ENCODE assay signal across 18 mouse cellular contexts in genomic region chr1:132623641-132624336, GRCm38 (mm10).
DNase-seq lines count a peak whose midpoint lies in the region; ATAC-seq and TF ChIP-seq lines count a peak whose summit lies in the region.
"Had no signal": no experiment of that assay in that cellular context is flagged by ENCODE, and none has a peak within 500 bp of the region (broad histone marks: within the 10 kb centered on the region; RNA-seq: fewer than 3 reads in every experiment).

No protein-coding gene starts in this region.

- ATAC-seq in forebrain, postnatal 0 days: peak; percentile 48
- no peak for ATAC-seq in forebrain, embryonic 13.5 days
- no peak for ATAC-seq in midbrain, embryonic 15.5 days (replicated peaks)
- ATAC-seq: forebrain, embryonic 15.5 days had no signal

- no peak overlapping the region for H3K4me3 ChIP-seq in forebrain, postnatal 0 days (ENCODE audit: low read depth, low read length)
- no peak overlapping the region for H3K4me3 ChIP-seq in forebrain, embryonic 13.5 days
- no peak overlapping the region for H3K4me3 ChIP-seq in midbrain, embryonic 10.5 days
- no peak overlapping the region for H3K4me3 ChIP-seq in midbrain, embryonic 15.5 days
- no peak overlapping the region for H3K4me3 ChIP-seq in cortical plate, adult 2 months (ENCODE audit: insufficient read depth, low read length)
- H3K4me3 ChIP-seq in olfactory bulb, adult 2 months (ENCODE audit: insufficient read depth, low read depth, low read length): no peak overlapping the region
- H3K4me3 ChIP-seq: embryonic facial prominence, embryonic 15.5 days; forebrain, embryonic 15.5 days; hindbrain, embryonic 15.5 days; liver, embryonic 13.5 days had no signal

- TF ChIP-seq POLR2A in cortical plate, adult 2 months (IDR thresholded peaks at IDR 0.05; ENCODE audit: extremely low read depth, insufficient read depth, low read length): no peak
- no peak for TF ChIP-seq POLR2A in olfactory bulb, adult 2 months (IDR thresholded peaks at IDR 0.05; ENCODE audit: insufficient read depth, low read depth, low read length)

- peak overlapping the region; percentile 70 for H3K27ac ChIP-seq in forebrain, postnatal 0 days (ENCODE audit: low read depth, low read length)
- no peak overlapping the region for H3K27ac ChIP-seq in forebrain, embryonic 13.5 days
- H3K27ac ChIP-seq in midbrain, embryonic 10.5 days (replicated peaks): peak overlapping the region; percentile 64
- H3K27ac ChIP-seq in midbrain, embryonic 15.5 days: no peak overlapping the region
- H3K27ac ChIP-seq in cortical plate, adult 2 months (ENCODE audit: insufficient read depth, low read length): 0 out of 2 replicates have a peak overlapping the region, but pooled peaks have one; percentile 1
- H3K27ac ChIP-seq in olfactory bulb, adult 2 months (ENCODE audit: insufficient read depth, low read depth, low read length): peak overlapping the region; percentile 67; the same call in 1 of the 2 replicates
- H3K27ac ChIP-seq: embryonic facial prominence, embryonic 15.5 days; forebrain, embryonic 15.5 days; hindbrain, embryonic 15.5 days; liver, embryonic 13.5 days had no signal

- 49% methylated on average over 14 of the region's 14 CpGs for WGBS in forebrain, postnatal 0 days
- WGBS in forebrain, embryonic 13.5 days: 70% methylated on average over 14 of the region's 14 CpGs
- WGBS in midbrain, embryonic 10.5 days: 64% methylated on average over 14 of the region's 14 CpGs
- 55% methylated on average over 14 of the region's 14 CpGs for WGBS in midbrain, embryonic 15.5 days
- WGBS in olfactory bulb, adult 2 months: 19% methylated on average over 14 of the region's 14 CpGs

- H3K9me3 ChIP-seq in forebrain, postnatal 0 days (ENCODE audit: low read length): no peaks in the 10 kb centered on the region
- no peaks in the 10 kb centered on the region for H3K9me3 ChIP-seq in forebrain, embryonic 13.5 days (replicated peaks)
- H3K9me3 ChIP-seq in midbrain, embryonic 10.5 days (replicated peaks): no peaks in the 10 kb centered on the region
- H3K9me3 ChIP-seq in midbrain, embryonic 15.5 days: no peaks in the 10 kb centered on the region
- H3K9me3 ChIP-seq: embryonic facial prominence, embryonic 15.5 days; forebrain, embryonic 15.5 days; hindbrain, embryonic 15.5 days; liver, embryonic 13.5 days had no signal

- 0 out of 2 replicates have a peak overlapping the region, but pooled peaks have one; percentile 18 for H3K9ac ChIP-seq in forebrain, postnatal 0 days
- H3K9ac ChIP-seq in forebrain, embryonic 13.5 days: no peak overlapping the region
- no peak overlapping the region for H3K9ac ChIP-seq in midbrain, embryonic 15.5 days
- H3K9ac ChIP-seq: embryonic facial prominence, embryonic 15.5 days; forebrain, embryonic 15.5 days; hindbrain, embryonic 15.5 days; liver, embryonic 13.5 days had no signal

- DNase-seq in forebrain, postnatal 0 days: no peak
- DNase-seq in midbrain, embryonic 10.5 days (ENCODE audit: low spot score): no peak
- no peak for DNase-seq in yolk sac, embryonic 10.5 days (ENCODE audit: low spot score)
- DNase-seq in retina, postnatal 1 day: no peak
- DNase-seq: adrenal gland, adult 2 months; cerebellum, adult 9-11 months; gastrocnemius, postnatal 10 days; kidney, adult 18-20 months; kidney, postnatal 36 days; liver, embryonic 13.5 days; lung, postnatal 10 days had no signal

- peaks cover 35% of the 10 kb centered on the region for H3K36me3 ChIP-seq in forebrain, postnatal 0 days (ENCODE audit: insufficient read depth)
- peaks cover 49% of the 10 kb centered on the region for H3K36me3 ChIP-seq in forebrain, embryonic 13.5 days (ENCODE audit: poor library complexity, severe bottlenecking)
- peaks cover 12% of the 10 kb centered on the region; the same call in 1 of the 2 replicates for H3K36me3 ChIP-seq in midbrain, embryonic 10.5 days
- H3K36me3 ChIP-seq in midbrain, embryonic 15.5 days (replicated peaks): peaks cover 4% of the 10 kb centered on the region; the same call in 1 of the 2 replicates
- H3K36me3 ChIP-seq: embryonic facial prominence, embryonic 15.5 days; liver, embryonic 13.5 days had no signal

- no peaks in the 10 kb centered on the region for H3K27me3 ChIP-seq in forebrain, postnatal 0 days (ENCODE audit: insufficient read depth, low read length)
- no peaks in the 10 kb centered on the region for H3K27me3 ChIP-seq in forebrain, embryonic 13.5 days
- H3K27me3 ChIP-seq in midbrain, embryonic 10.5 days (ENCODE audit: low read depth, poor library complexity, severe bottlenecking): 0 out of 2 replicates have a peak, but pooled peaks cover 5% of the 10 kb centered on the region
- no peaks in the 10 kb centered on the region for H3K27me3 ChIP-seq in midbrain, embryonic 15.5 days (replicated peaks)
- H3K27me3 ChIP-seq: embryonic facial prominence, embryonic 15.5 days; forebrain, embryonic 15.5 days; hindbrain, embryonic 15.5 days had no signal

- H3K4me2 ChIP-seq in forebrain, postnatal 0 days (ENCODE audit: low read depth): 0 out of 2 replicates have a peak overlapping the region, but pooled peaks have one; percentile 8
- no peak overlapping the region for H3K4me2 ChIP-seq in forebrain, embryonic 13.5 days
- no peak overlapping the region for H3K4me2 ChIP-seq in midbrain, embryonic 15.5 days
- H3K4me2 ChIP-seq: embryonic facial prominence, embryonic 15.5 days; forebrain, embryonic 15.5 days; hindbrain, embryonic 15.5 days; liver, embryonic 13.5 days had no signal

- H3K4me1 ChIP-seq in forebrain, postnatal 0 days (ENCODE audit: insufficient read depth): peaks cover 4% of the 10 kb centered on the region
- peaks cover 8% of the 10 kb centered on the region; the same call in 1 of the 2 replicates for H3K4me1 ChIP-seq in forebrain, embryonic 13.5 days
- H3K4me1 ChIP-seq in midbrain, embryonic 10.5 days: peaks cover 32% of the 10 kb centered on the region
- 0 out of 2 replicates have a peak, but pooled peaks cover 4% of the 10 kb centered on the region for H3K4me1 ChIP-seq in midbrain, embryonic 15.5 days
- H3K4me1 ChIP-seq in cortical plate, adult 2 months (ENCODE audit: control insufficient read depth, insufficient read depth, low read length): peaks cover 13% of the 10 kb centered on the region
- peaks cover 10% of the 10 kb centered on the region for H3K4me1 ChIP-seq in olfactory bulb, adult 2 months (ENCODE audit: control insufficient read depth, insufficient read depth, low read length)
- H3K4me1 ChIP-seq: forebrain, embryonic 15.5 days; liver, embryonic 13.5 days had no signal

- TF ChIP-seq CTCF in forebrain, postnatal 0 days (IDR thresholded peaks at IDR 0.05; ENCODE audit: low read depth): no peak
- no peak for TF ChIP-seq CTCF in cortical plate, adult 2 months (IDR thresholded peaks at IDR 0.05; ENCODE audit: extremely low read depth, insufficient read depth, low read length)
- TF ChIP-seq CTCF in olfactory bulb, adult 2 months (IDR thresholded peaks at IDR 0.05; ENCODE audit: insufficient read depth, low read depth, low read length): no peak

Comparison
In these comparisons a context has a peak if more than half of its experiments do, and no peak if none do; other contexts are left out.
1. H3K27ac ChIP-seq: peak in forebrain, postnatal 0 days (single experiment), midbrain, embryonic 10.5 days (single experiment), cortical plate, adult 2 months (single experiment) and olfactory bulb, adult 2 months (single experiment); none in forebrain, embryonic 13.5 days (single experiment) and midbrain, embryonic 15.5 days (single experiment).